Mouse (Mus musculus): ENCODE measurements around the gene Fxyd4. TPM values are rescaled to one million over a fixed set of nuclear protein-coding genes. Genes with fewer than 3 reads are reported as not detected.

Fxyd4 gene
- total and polyA plus RNA-seq, 3 experiments = not detected

- TF ChIP-seq POLR2AphosphoS2 (IDR thresholded peaks at IDR 0.05; ENCODE audit: low read depth, low read length) (peak; percentile 6; the same call in 1 of the 2 replicates), E2F4 (IDR thresholded peaks at IDR 0.05; ENCODE audit: insufficient replicate concordance, low read depth, low read length) (0 out of 2 replicates have a peak, but pooled peaks have one; percentile 22), TBP (conservative IDR thresholded peaks at IDR 0.05; ENCODE audit: low read depth, low read length) (no peak), POLR2A (IDR thresholded peaks at IDR 0.05; ENCODE audit: low read depth, low read length) (no peak; the same call in 1 of the 2 replicates), TCF12 (IDR thresholded peaks at IDR 0.05; ENCODE audit: low read depth, low read length) (peak; percentile 38; the same call in 1 of the 2 replicates), SIN3A (IDR thresholded peaks at IDR 0.05; ENCODE audit: low read length) (peak; percentile 37), PAX5 (IDR thresholded peaks at IDR 0.05; ENCODE audit: low read length) (no peak), CHD2 (IDR thresholded peaks at IDR 0.05; ENCODE audit: low read length) (0 out of 2 replicates have a peak, but pooled peaks have one; percentile 15), MAZ (IDR thresholded peaks at IDR 0.05; ENCODE audit: low read depth, low read length) (0 out of 2 replicates have a peak, but pooled peaks have one; percentile 92), EP300 (IDR thresholded peaks at IDR 0.05; ENCODE audit: low read length) (peak; percentile 31; the same call in 1 of the 2 replicates), JUN (IDR thresholded peaks at IDR 0.05; ENCODE audit: insufficient read depth, low read depth, low read length) (no peak), KAT2A (IDR thresholded peaks at IDR 0.05; ENCODE audit: insufficient replicate concordance, low read length) (0 out of 2 replicates have a peak, but pooled peaks have one; percentile 17), ETS1 (conservative IDR thresholded peaks at IDR 0.05; ENCODE audit: low read depth, low read length) (no peak), MYC (IDR thresholded peaks at IDR 0.05; ENCODE audit: low read depth, low read length) (peak; percentile 79), NELFE (IDR thresholded peaks at IDR 0.05; ENCODE audit: low read depth, low read length) (0 out of 2 replicates have a peak, but pooled peaks have one; percentile 10), HCFC1 (IDR thresholded peaks at IDR 0.05; ENCODE audit: low read depth, low read length) (no peak), USF1 (IDR thresholded peaks at IDR 0.05; ENCODE audit: low read depth, low read length) (no peak)
- H3K27me3 ChIP-seq (replicated peaks) = no peaks in the 10 kb centered on the region
- H3K9me3 ChIP-seq (replicated peaks; ENCODE audit: low read length) = no peaks in the 10 kb centered on the region
- dilution Hi-C loops (cut with MboI; ENCODE audit: extremely low pct_ligation_motif_present, extremely low pct_unique_long_range_greater_than_20kb, low sequenced_read_pairs) = no loop called here
- H3K4me1 ChIP-seq (ENCODE audit: control insufficient read depth in 1 of 2, insufficient read depth in 2 of 2) = peaks cover 7 to 31% of the 10 kb centered on the region in 2 experiments; a peak in 3 of 4 replicates
- H3K36me3 ChIP-seq (replicated peaks in 1 of 2; ENCODE audit: control insufficient read depth in 1 of 2, insufficient read depth in 1 of 2, low read length in 1 of 2) = peaks cover 0 to 10% of the 10 kb centered on the region in 2 experiments
- in situ Hi-C loops (cut with MboI; ENCODE audit: low pct_ligation_motif_present, low pct_unique_long_range_greater_than_20kb, low sequenced_read_pairs) = no loop called here
- H3K27ac ChIP-seq (ENCODE audit: insufficient read depth, low read depth) = no peak overlapping the region
- H3K4me2 ChIP-seq (ENCODE audit: insufficient read depth, low read depth, poor library complexity, severe bottlenecking) = peak overlapping the region; percentile 88; the same call in 1 of the 2 replicates
- DNase-seq (ENCODE audit: extremely low read depth) = no peak
- peaks cover 88% of the 10 kb centered on the region for H3K79me2 ChIP-seq (replicated peaks; ENCODE audit: control insufficient read depth, extremely low read depth, insufficient read depth, poor library complexity, severe bottlenecking)
- H3K9ac ChIP-seq (ENCODE audit: insufficient read depth, low read depth) = peak overlapping the region; percentile 90
- H3K4me3 ChIP-seq (replicated peaks in 1 of 3; ENCODE audit: low read depth in 2 of 3, low read length in 2 of 3, poor library complexity in 1 of 3) = peak overlapping the region; percentile 39 to 73 (median 57)
Measured at GRCm38 (mm10) chr6:117906015-117906531, 31.4 kb downstream of the Fxyd4 start.

DNA sequence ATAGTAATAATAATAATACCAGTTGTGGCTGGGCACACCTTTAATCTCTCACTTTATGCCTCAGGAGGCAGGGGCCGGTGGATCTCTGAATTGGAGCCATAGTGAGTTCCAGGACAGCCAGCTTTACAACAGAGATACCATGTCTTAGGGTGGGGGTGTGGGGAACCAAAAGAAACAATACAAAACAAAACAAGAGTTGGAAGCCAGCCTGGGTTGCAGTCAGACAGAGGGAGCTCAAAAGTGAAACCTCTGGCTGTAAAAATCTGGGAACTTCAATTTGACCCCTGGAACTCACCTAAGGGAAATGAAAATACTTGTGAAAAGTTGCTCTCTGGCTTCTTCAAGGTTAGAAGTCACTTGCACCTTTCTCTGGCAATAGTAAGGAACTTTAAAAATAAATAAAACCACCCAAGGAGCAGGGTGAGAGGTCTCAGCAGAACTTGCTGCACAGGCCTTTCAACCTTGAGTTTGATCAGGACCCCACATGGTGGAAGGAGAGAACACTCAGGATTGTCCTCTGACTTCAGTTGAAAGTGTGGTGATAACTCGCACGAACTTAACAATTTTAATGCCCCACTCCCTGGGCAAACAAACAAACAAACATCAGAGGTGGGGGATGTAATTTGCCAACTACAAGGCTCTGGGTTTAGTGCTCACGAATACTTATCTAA lies 32.1 kb downstream of the Fxyd4 start:
- dilution Hi-C loops (cut with MboI; ENCODE audit: extremely low pct_ligation_motif_present, extremely low pct_unique_long_range_greater_than_20kb, low sequenced_read_pairs) (no loop called here), in situ Hi-C loops (cut with MboI; ENCODE audit: low pct_ligation_motif_present, low pct_unique_long_range_greater_than_20kb, low sequenced_read_pairs) (no loop called here)
- DNase-seq (ENCODE audit: extremely low read depth) = no peak
- Histone ChIP-seq H3K79me2 (replicated peaks; ENCODE audit: control insufficient read depth, extremely low read depth, insufficient read depth, poor library complexity, severe bottlenecking) (peaks cover 89% of the 10 kb centered on the region), H3K4me2 (ENCODE audit: insufficient read depth, low read depth, poor library complexity, severe bottlenecking) (peak overlapping the region; percentile 88), H3K4me3 (replicated peaks in 1 of 3; ENCODE audit: low read depth in 2 of 3, low read length in 2 of 3, poor library complexity in 1 of 3) (peak overlapping the region in 2 of 3 experiments; percentile 57 to 73), H3K27ac (ENCODE audit: insufficient read depth, low read depth) (no peak overlapping the region), H3K4me1 (ENCODE audit: control insufficient read depth in 1 of 2, insufficient read depth in 2 of 2) (peaks cover 7 to 27% of the 10 kb centered on the region in 2 experiments; a peak in 3 of 4 replicates), H3K36me3 (replicated peaks in 1 of 2; ENCODE audit: control insufficient read depth in 1 of 2, insufficient read depth in 1 of 2, low read length in 1 of 2) (peaks cover 0 to 8% of the 10 kb centered on the region in 2 experiments), H3K9ac (ENCODE audit: insufficient read depth, low read depth) (peak overlapping the region; percentile 90; the same call in 1 of the 2 replicates), H3K9me3 (replicated peaks; ENCODE audit: low read length) (no peaks in the 10 kb centered on the region), H3K27me3 (replicated peaks) (no peaks in the 10 kb centered on the region)
- TF ChIP-seq NRF1 (IDR thresholded peaks at IDR 0.05; ENCODE audit: low read depth, low read length) (no peak), CHD1 (IDR thresholded peaks at IDR 0.05; ENCODE audit: low read depth, low read length) (no peak), PAX5 (IDR thresholded peaks at IDR 0.05; ENCODE audit: low read length) (no peak), RAD21 (IDR thresholded peaks at IDR 0.05; ENCODE audit: low read depth, low read length) (no peak), MYC (IDR thresholded peaks at IDR 0.05; ENCODE audit: low read depth, low read length) (no peak), KAT2A (IDR thresholded peaks at IDR 0.05; ENCODE audit: insufficient replicate concordance, low read length) (no peak), CTCF (conservative IDR thresholded peaks at IDR 0.05 in 1 of 2, IDR thresholded peaks at IDR 0.05 in 1 of 2; ENCODE audit: low read depth in 2 of 2, low read length in 2 of 2) (no peak), SMC3 (IDR thresholded peaks at IDR 0.05; ENCODE audit: low read depth, low read length) (no peak), TBP (conservative IDR thresholded peaks at IDR 0.05; ENCODE audit: low read depth, low read length) (no peak), ZC3H11A (IDR thresholded peaks at IDR 0.05; ENCODE audit: low read depth, low read length) (no peak), IRF4 (IDR thresholded peaks at IDR 0.05; ENCODE audit: low read depth, low read length) (no peak), POLR2AphosphoS2 (IDR thresholded peaks at IDR 0.05; ENCODE audit: low read depth, low read length) (no peak), ELF1 (IDR thresholded peaks at IDR 0.05; ENCODE audit: low read depth, low read length) (no peak), EP300 (IDR thresholded peaks at IDR 0.05; ENCODE audit: low read length) (no peak)

Data from CH12.LX (cell line).